Mouse (Mus musculus): ENCODE results near the gene Skap1.

DNA sequence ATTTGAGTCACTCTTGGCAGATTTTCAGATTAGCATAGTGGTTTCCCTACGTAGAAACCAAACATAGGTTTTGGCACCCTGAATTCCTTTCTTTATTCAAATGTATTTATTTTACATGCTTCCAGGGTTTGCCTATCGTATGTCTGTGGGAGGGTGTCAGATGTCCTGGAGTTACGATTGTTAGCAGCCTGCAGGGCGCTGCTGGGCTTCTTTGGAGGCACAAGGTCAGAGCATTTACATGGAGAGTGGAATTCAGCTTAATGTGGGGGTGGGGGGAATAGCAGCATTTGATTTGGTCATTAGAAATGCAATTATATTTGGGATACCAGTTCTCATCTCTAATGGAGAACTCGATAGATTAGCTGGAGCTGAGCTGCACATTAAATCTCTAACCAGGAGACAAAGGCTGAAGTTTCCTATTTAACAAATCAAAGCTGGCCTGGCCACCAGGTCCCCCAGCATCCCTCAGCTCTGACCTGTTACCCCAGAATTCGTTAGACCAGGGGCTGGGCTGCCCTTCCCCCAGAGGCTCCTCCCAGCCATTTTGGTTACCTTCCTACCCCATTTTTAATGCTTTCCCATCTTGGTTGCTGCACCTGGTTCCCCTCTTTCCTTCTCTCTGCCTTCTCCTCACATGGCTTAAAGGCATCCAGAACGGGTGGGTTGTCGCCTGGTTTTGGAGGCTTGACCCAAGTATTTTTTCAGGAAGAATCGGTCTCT, 322.5 kb downstream of the Skap1 start:
- TF ChIP-seq CTCF (IDR thresholded peaks at IDR 0.05; ENCODE audit: extremely low read depth, insufficient read depth, low read length): no peak
- no peak for TF ChIP-seq POLR2A (IDR thresholded peaks at IDR 0.05; ENCODE audit: extremely low read depth, insufficient read depth, low read length)
